Mouse (Mus musculus) kidney, adult 2 months (tissue): ENCODE measurements around the gene Ppm1n. TPM values are rescaled to one million over a fixed set of nuclear protein-coding genes. Genes with fewer than 3 reads are reported as not detected.

Experiments used
- DNase-seq: peaks from one replicate; pipeline ENCODE4 v3.0.0; 2021
- H3K27ac ChIP-seq: fragments of 200-500 bp; 2 replicates; pipeline ENCODE4 v1.5.1; 2012; ENCODE audit warnings: low read depth, low read length, control low read depth, inconsistent platforms; ENCODE audit not compliant: insufficient read depth
- H3K27me3 ChIP-seq: fragments of 200-500 bp; replicated peaks from 2 replicates; pipeline ENCODE4 v1.6.1; 2012; ENCODE audit warnings: mild to moderate bottlenecking, moderate library complexity, low read length, inconsistent platforms; ENCODE audit not compliant: control insufficient read depth, insufficient read depth
- H3K36me3 ChIP-seq: fragments of 200-500 bp; 2 replicates; pipeline ENCODE4 v1.6.1; 2012; ENCODE audit warnings: mild to moderate bottlenecking, moderate library complexity, low read length, inconsistent platforms; ENCODE audit not compliant: control insufficient read depth, insufficient read depth
- H3K4me1 ChIP-seq: fragments of 200-500 bp; 2 replicates; pipeline ENCODE4 v1.6.1; 2011; ENCODE audit warnings: low read length; ENCODE audit not compliant: control insufficient read depth, insufficient read depth
- H3K4me3 ChIP-seq: fragments of 200-500 bp; 2 replicates; pipeline ENCODE4 v1.5.1; 2011; ENCODE audit warnings: mild to moderate bottlenecking, low read depth, low read length, control low read depth; ENCODE audit not compliant: insufficient read depth
- CTCF ChIP-seq: fragments of 200-500 bp; conservative IDR thresholded peaks from 2 replicates; pipeline ENCODE4 v1.5.1; 2011; ENCODE audit warnings: low read depth, mild to moderate bottlenecking, control low read depth, low read length, moderate library complexity, mixed read lengths; ENCODE audit not compliant: insufficient read depth, insufficient read length
- POLR2A ChIP-seq: fragments of 200-500 bp; IDR thresholded peaks from one replicate; pipeline ENCODE4 v1.6.1; 2011; ENCODE audit warnings: low read depth, low read length, control low read depth
- WGBS: fragments of 180-500 bp; shearing (Covaris S2); methylation state at CpG from one replicate; pipeline ENCODE4 v1.1.7; 2018; 5-methylcytosine and 5-hydroxymethylcytosine counted together
- polyA plus RNA-seq: library from polyadenylated mRNA; depleted of rRNA; stranded (reverse); fragments of >200 nt; gene quantifications from 2 replicates; pipeline ENCODE4 v1.2.3, GENCODE M21; 2012

Ppm1n gene
- polyA plus RNA-seq, 1 experiment = not detected

GRCm38 (mm10) chr7:19243858-19244257 lies 36.0 kb downstream of the Ppm1n start:
- H3K27me3 ChIP-seq = no peaks in the 10 kb centered on the region
- WGBS = 52% methylated on average over 5 of the region's 5 CpGs
- H3K36me3 ChIP-seq = no peaks in the 10 kb centered on the region
- peaks cover 3% of the 10 kb centered on the region; the same call in 1 of the 2 replicates for H3K4me1 ChIP-seq
- H3K27ac ChIP-seq = no peak overlapping the region
- TF ChIP-seq CTCF = no peak
- TF ChIP-seq POLR2A = no peak
- no peak for DNase-seq
- no peak overlapping the region for H3K4me3 ChIP-seq

GRCm38 (mm10) chr7:19242005-19242404 lies 37.9 kb downstream of the Ppm1n start:
- WGBS = 58% methylated on average over 1 of the region's 1 CpGs
- H3K36me3 ChIP-seq = no peaks in the 10 kb centered on the region
- H3K4me3 ChIP-seq = no peak overlapping the region
- H3K27me3 ChIP-seq = no peaks in the 10 kb centered on the region
- TF ChIP-seq POLR2A = no peak
- TF ChIP-seq CTCF = no peak
- no peak overlapping the region for H3K27ac ChIP-seq
- H3K4me1 ChIP-seq = peaks cover 3% of the 10 kb centered on the region; the same call in 1 of the 2 replicates
- no peak for DNase-seq

GRCm38 (mm10) chr7:19240905-19241463 lies 38.9 kb downstream of the Ppm1n start:
- H3K36me3 ChIP-seq = no peaks in the 10 kb centered on the region
- DNase-seq = no peak
- H3K4me3 ChIP-seq = no peak overlapping the region
- no peaks in the 10 kb centered on the region for H3K27me3 ChIP-seq
- TF ChIP-seq POLR2A = no peak
- no peak for TF ChIP-seq CTCF
- peaks cover 3% of the 10 kb centered on the region; the same call in 1 of the 2 replicates for H3K4me1 ChIP-seq
- H3K27ac ChIP-seq = no peak overlapping the region
- WGBS = 87% methylated on average over 8 of the region's 8 CpGs

GRCm38 (mm10) chr7:19239986-19240385 lies 39.9 kb downstream of the Ppm1n start:
- Histone ChIP-seq H3K27me3 (no peaks in the 10 kb centered on the region), H3K4me1 (peaks cover 3% of the 10 kb centered on the region; the same call in 1 of the 2 replicates), H3K27ac (no peak overlapping the region), H3K36me3 (no peaks in the 10 kb centered on the region), H3K4me3 (no peak overlapping the region)
- 58% methylated on average over 4 of the region's 4 CpGs for WGBS
- TF ChIP-seq POLR2A = no peak
- no peak for TF ChIP-seq CTCF
- no peak for DNase-seq

GRCm38 (mm10) chr7:19239423-19239822 lies 40.4 kb downstream of the Ppm1n start:
- Histone ChIP-seq H3K27me3 (no peaks in the 10 kb centered on the region), H3K27ac (no peak overlapping the region)
- TF ChIP-seq CTCF = peak; percentile 96
- TF ChIP-seq POLR2A = no peak

GRCm38 (mm10) chr7:19238344-19238743 lies 41.5 kb downstream of the Ppm1n start:
- TF ChIP-seq CTCF (no peak), POLR2A (no peak)
- Histone ChIP-seq H3K27ac (no peak overlapping the region), H3K4me3 (no peak overlapping the region), H3K36me3 (no peaks in the 10 kb centered on the region), H3K4me1 (peaks cover 3% of the 10 kb centered on the region; the same call in 1 of the 2 replicates), H3K27me3 (no peaks in the 10 kb centered on the region)
- WGBS = 91% methylated on average over 4 of the region's 4 CpGs
- DNase-seq = no peak

More at GRCm38 (mm10) chr7:19239423-19239822, 40.4 kb downstream of the Ppm1n start:
- Histone ChIP-seq H3K4me3 (no peak overlapping the region), H3K36me3 (no peaks in the 10 kb centered on the region), H3K4me1 (peaks cover 3% of the 10 kb centered on the region; the same call in 1 of the 2 replicates)
- DNase-seq = peak; percentile 92
- WGBS = 0% methylated on average over 1 of the region's 1 CpGs

- no peak for DNase-seq
These were observed 43.5 kb downstream of the Ppm1n start for GRCm38 (mm10) chr7:19236411-19236810.

More at GRCm38 (mm10) chr7:19236411-19236810, 43.5 kb downstream of the Ppm1n start:
- TF ChIP-seq CTCF (no peak), POLR2A (no peak)
- H3K36me3 ChIP-seq = no peaks in the 10 kb centered on the region
- no peak overlapping the region for H3K27ac ChIP-seq
- no peaks in the 10 kb centered on the region for H3K27me3 ChIP-seq
- H3K4me1 ChIP-seq = peaks cover 15% of the 10 kb centered on the region; the same call in 1 of the 2 replicates
- 62% methylated on average over 2 of the region's 2 CpGs for WGBS
- no peak overlapping the region for H3K4me3 ChIP-seq
